Mouse (Mus musculus) lung, postnatal 0 days (tissue): ENCODE data around the gene Eif3a. TPM values are rescaled to one million over a fixed set of nuclear protein-coding genes. Genes with fewer than 3 reads are reported as not detected.
A peak's percentile ranks its signal among the peaks of the same experiment; 100 is the strongest.

Experiments
- ATAC-seq: fragments of 200-750 bp; cut with Nextera tagmentation; 2 replicates; pipeline ENCODE4 v1.8.0; 2017; ENCODE audit warnings: moderate library complexity
- DNase-seq: peaks from one replicate; pipeline ENCODE4 v3.0.0-alpha.2; 2016; ENCODE audit warnings: low spot score
- H3K27ac ChIP-seq: fragments of 300-500 bp; sonication (generic); 2 replicates; pipeline ENCODE4 v1.5.1; 2014; ENCODE audit warnings: antibody characterized with exemption, mild to moderate bottlenecking, low read length, mixed read lengths
- H3K27me3 ChIP-seq: fragments of 300-500 bp; sonication (generic); replicated peaks from 2 replicates; pipeline ENCODE4 v1.6.1; 2014; ENCODE audit warnings: low read length, mixed read lengths; ENCODE audit not compliant: insufficient read depth
- H3K36me3 ChIP-seq: fragments of 300-500 bp; sonication (generic); 2 replicates; pipeline ENCODE4 v1.6.1; 2014; ENCODE audit warnings: low read length, mixed read lengths; ENCODE audit not compliant: insufficient read depth
- H3K4me1 ChIP-seq: fragments of 300-500 bp; sonication (generic); 2 replicates; pipeline ENCODE4 v1.6.1; 2014; ENCODE audit warnings: antibody characterized with exemption, low read depth, low read length, mixed read lengths; ENCODE audit not compliant: insufficient read depth
- H3K4me2 ChIP-seq: fragments of 300-500 bp; sonication (generic); replicated peaks from 2 replicates; pipeline ENCODE4 v1.6.1; 2014; ENCODE audit warnings: low read depth, mild to moderate bottlenecking, low read length, moderate library complexity, mixed read lengths
- H3K4me3 ChIP-seq: fragments of 300-500 bp; sonication (generic); 2 replicates; pipeline ENCODE4 v1.5.1; 2014; ENCODE audit warnings: low read depth, low read length
- H3K9ac ChIP-seq: fragments of 300-500 bp; sonication (generic); replicated peaks from 2 replicates; pipeline ENCODE4 v1.6.1; 2014; ENCODE audit warnings: low read depth, mild to moderate bottlenecking
- H3K9me3 ChIP-seq: fragments of 300-500 bp; sonication (generic); 2 replicates; pipeline ENCODE4 v1.6.1; 2016; ENCODE audit warnings: low read length, mixed read lengths
- CTCF ChIP-seq: IDR thresholded peaks from 2 replicates; pipeline ENCODE4 v1.5.1; 2016; ENCODE audit warnings: antibody characterized with exemption, mild to moderate bottlenecking
- EP300 ChIP-seq: IDR thresholded peaks from 2 replicates; pipeline ENCODE4 v1.6.1; 2016; ENCODE audit warnings: antibody characterized with exemption, mild to moderate bottlenecking, control low read depth
- WGBS: fragments of 180-500 bp; shearing (Covaris S2); extraction: QIAGEN DNeasy Blood & Tissue Kit; methylation state at CpG from one replicate; pipeline ENCODE4 v1.1.7; 2014; 5-methylcytosine and 5-hydroxymethylcytosine counted together
- polyA plus RNA-seq: library from polyadenylated mRNA; unstranded; fragments of >200 nt; fragmentation: Nextera tagmentation; extraction: Ambion mirVana; gene quantifications from 2 replicates; pipeline ENCODE4 v1.2.1, GENCODE M21; 2015

The Eif3a gene
- 67.1 and 75.8 TPM in 2 replicates for polyA plus RNA-seq

DNA sequence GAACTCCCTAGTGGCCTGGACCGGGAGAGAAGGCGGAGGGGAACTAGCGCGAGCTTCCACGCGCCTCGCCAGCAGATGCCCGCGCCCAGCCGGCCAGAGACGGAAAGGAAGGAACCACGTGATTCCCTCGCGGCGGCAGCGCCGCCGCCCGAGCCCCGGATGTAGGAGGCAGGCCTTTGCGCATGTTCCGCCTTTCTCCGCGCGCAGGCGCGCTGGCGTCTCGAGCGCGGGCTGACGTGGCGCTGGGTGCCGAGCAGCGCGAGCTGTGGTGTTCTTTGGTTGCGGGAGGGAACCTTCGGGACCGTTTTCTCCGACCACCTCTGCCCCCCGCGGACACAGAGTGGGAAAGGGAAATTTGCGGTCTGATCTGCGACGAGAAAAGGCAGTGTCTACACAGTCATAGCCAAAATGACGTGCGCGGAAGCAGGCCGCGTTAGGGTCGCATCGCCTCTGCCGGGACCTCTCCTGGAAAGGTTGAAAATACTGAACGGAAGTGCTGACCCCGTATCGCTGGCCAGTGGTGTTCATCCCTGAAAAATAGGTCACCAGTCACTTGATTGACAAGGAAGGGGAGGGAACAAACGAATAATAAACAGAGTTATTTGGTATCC is at the start of gene Eif3a:
TSS of gene Eif3a (minus strand) at position 108 of the 611 bp plus-strand sequence.
- peak within 1 kb of the TSS; percentile 99 for H3K27ac ChIP-seq
- 0 out of 2 replicates have a peak, but pooled peaks cover 6% of the 10 kb centered on the region for H3K4me1 ChIP-seq
- 1% methylated on average over 54 of the region's 57 CpGs for WGBS
- H3K9me3 ChIP-seq = no peaks in the 10 kb centered on the region
- H3K4me3 ChIP-seq = peak within 1 kb of the TSS; percentile 97
- ATAC-seq (peak; percentile 95), DNase-seq (peak; percentile 98)
- H3K9ac ChIP-seq = peak within 1 kb of the TSS; percentile 100
- H3K27me3 ChIP-seq = no peaks in the 10 kb centered on the region
- TF ChIP-seq EP300 (no peak), CTCF (peak; percentile 9)
- H3K4me2 ChIP-seq = peak within 1 kb of the TSS; percentile 80
- H3K36me3 ChIP-seq = no peaks in the 10 kb centered on the region

DNA sequence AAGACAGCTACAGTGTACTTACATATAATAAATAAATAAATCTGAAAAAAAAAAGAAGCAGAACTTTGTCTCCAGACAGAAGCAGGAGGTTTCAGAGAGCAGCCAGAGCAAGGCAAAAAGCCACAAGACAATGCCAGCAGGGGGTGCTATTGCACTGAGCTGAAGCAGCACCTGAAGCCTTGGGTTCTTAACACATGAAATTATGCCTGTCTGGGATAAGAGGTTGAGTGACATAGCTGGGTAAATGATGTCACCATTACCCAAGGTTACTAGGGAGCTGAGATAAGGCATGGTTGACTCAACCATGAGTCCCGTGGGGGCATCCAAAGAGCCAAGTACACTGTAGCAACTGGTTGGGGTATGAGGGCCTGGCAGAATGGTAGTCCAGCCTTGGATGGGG is 47.3 kb upstream of the Eif3a start:
- ATAC-seq (peak; percentile 72), DNase-seq (peak; percentile 81)
- no peaks in the 10 kb centered on the region for H3K27me3 ChIP-seq
- H3K9me3 ChIP-seq = no peaks in the 10 kb centered on the region
- H3K36me3 ChIP-seq = peaks cover 33% of the 10 kb centered on the region; the same call in 1 of the 2 replicates
- no peak overlapping the region for H3K4me2 ChIP-seq
- TF ChIP-seq EP300 (no peak), CTCF (peak; percentile 85)
- no peak overlapping the region for H3K4me3 ChIP-seq
- H3K27ac ChIP-seq = no peak overlapping the region
- 27% methylated on average over 1 of the region's 1 CpGs for whole genome bisulfite sequencing
- no peaks in the 10 kb centered on the region for H3K4me1 ChIP-seq
- no peak overlapping the region for H3K9ac ChIP-seq

DNA sequence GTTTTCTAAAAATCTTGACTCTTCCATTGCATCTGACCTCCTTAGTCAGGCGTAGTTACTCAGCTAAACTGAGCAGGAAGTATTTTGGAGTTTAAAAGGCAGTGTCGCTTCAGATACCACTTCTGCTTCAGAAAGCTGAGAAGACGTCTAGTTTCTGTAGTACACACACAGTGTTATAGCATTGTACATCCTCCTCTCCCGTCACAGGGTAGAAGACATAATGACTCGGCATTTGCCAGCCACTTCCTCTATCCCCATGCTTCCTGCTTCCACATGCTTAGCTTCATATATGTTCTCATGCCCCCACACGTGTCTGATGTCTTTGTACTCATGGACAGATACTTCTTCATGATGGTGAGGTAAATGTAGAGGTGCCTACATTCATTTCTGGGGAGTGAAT is 28.2 kb upstream of the Eif3a start:
- Histone ChIP-seq H3K27ac (no peak overlapping the region), H3K4me2 (no peak overlapping the region), H3K36me3 (peaks cover 25% of the 10 kb centered on the region; the same call in 1 of the 2 replicates), H3K4me1 (no peaks in the 10 kb centered on the region), H3K9me3 (no peaks in the 10 kb centered on the region), H3K4me3 (no peak overlapping the region), H3K27me3 (no peaks in the 10 kb centered on the region), H3K9ac (no peak overlapping the region)
- 77% methylated on average over 6 of the region's 6 CpGs for WGBS
- DNase-seq (peak; percentile 14), ATAC-seq (no peak)
- TF ChIP-seq CTCF (no peak), EP300 (no peak)

DNA sequence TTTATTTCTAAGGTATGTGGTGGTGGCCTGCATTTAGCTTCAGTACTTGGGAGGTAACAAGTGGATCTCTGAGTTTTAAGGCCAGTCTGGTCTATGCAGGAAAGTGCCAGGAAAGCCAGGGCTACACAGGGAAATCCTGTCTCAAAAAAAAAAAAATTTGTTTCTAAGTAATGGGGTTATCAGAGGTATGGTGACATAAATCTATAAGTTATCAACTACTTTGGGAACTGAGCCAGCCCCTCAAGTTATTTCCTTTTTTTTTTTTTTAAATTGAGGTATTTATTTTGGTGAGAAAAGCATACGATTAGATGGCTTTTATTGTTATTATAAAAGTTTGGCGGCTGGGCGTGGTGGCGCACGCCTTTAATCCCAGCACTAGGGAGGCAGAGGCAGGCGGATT is 22.7 kb upstream of the Eif3a start:
- H3K27ac ChIP-seq = no peak overlapping the region
- peaks cover 5% of the 10 kb centered on the region; the same call in 1 of the 2 replicates for H3K36me3 ChIP-seq
- 94% methylated on average over 6 of the region's 6 CpGs for WGBS
- ATAC-seq (no peak), DNase-seq (no peak)
- H3K4me1 ChIP-seq = no peaks in the 10 kb centered on the region
- H3K9me3 ChIP-seq = no peaks in the 10 kb centered on the region
- TF ChIP-seq EP300 = no peak
- no peak for TF ChIP-seq CTCF
- no peak overlapping the region for H3K4me2 ChIP-seq
- H3K4me3 ChIP-seq = no peak overlapping the region
- no peak overlapping the region for H3K9ac ChIP-seq
- H3K27me3 ChIP-seq = no peaks in the 10 kb centered on the region

DNA sequence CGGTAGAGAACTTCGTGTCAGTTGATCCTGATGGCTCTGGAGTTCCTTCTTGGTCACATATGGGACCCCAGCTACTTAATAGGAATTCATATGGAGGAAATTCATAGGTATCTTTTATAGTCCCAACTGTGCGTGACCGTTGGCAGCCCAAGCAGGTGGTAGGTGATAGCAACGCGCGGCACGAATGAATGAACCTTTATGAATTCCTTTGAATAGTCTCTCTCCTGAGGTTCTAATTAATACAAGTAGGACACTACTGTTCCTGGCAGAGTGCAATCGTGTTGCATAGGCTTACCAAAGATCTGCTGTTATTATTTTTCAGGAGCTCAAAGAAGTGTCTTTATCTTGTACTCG is 21.6 kb upstream of the Eif3a start:
- 0 out of 2 replicates have a peak overlapping the region, but pooled peaks have one; percentile 66 for H3K27ac ChIP-seq
- H3K4me2 ChIP-seq = peak overlapping the region; percentile 84
- ATAC-seq (no peak), DNase-seq (no peak)
- peaks cover 3% of the 10 kb centered on the region; the same call in 1 of the 2 replicates for H3K36me3 ChIP-seq
- H3K4me1 ChIP-seq = no peaks in the 10 kb centered on the region
- 17% methylated on average over 10 of the region's 10 CpGs for WGBS
- peak overlapping the region; percentile 59 for H3K9ac ChIP-seq
- H3K27me3 ChIP-seq = no peaks in the 10 kb centered on the region
- H3K9me3 ChIP-seq = no peaks in the 10 kb centered on the region
- TF ChIP-seq EP300 (no peak), CTCF (no peak)
- H3K4me3 ChIP-seq = peak overlapping the region; percentile 77

DNA sequence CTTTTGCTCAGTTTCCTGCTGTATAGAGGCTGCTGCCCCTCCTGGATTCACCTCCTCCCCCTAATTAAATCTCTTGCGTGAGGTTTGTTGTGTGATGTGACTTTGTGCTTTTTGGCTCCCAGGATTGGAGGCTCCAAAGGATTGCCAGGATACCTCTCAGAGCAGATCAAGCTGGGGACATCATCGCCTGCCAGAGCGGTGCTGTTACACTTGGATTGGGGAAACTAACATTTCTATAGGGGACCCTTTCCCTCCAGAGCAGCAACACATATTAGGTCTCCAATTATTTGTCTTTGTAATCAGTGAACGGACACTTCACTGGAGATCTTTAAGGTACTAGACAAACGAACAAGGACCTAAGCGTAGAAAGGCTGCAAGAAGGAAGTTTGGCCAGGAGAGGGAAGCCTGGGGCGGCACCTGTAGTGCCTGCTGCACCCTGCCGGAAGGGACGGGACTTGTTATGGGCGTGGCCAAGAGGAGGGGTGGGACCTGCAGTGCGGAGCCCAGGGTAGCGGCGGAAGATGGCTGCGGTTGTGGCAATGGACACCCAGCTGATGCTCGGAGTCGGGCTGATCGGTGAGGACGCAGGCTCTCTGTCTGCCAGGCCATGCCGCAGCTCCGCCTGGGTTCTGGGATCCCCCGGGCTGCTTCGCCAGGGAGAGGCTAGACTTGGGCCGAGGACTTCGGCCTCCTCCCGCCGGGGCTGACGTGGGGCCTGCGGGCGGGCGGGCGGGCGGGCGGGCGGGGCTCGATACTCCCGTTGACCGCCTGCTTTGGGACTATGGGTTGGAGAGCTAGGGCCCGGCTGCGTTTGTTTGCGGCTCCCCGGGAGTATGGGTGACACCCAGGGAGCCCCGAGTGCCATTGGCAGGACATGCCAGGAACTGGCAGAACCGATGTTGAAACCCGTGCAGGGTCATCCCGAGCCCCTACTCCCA is 20.9 kb upstream of the Eif3a start, which contains the start of gene Fam45a:
TSS of gene Fam45a (plus strand) at position 488 of the 938 bp plus-strand sequence.
- peak; percentile 98 for DNase-seq
- H3K36me3 ChIP-seq = no peaks in the 10 kb centered on the region
- H3K4me3 ChIP-seq = peak within 1 kb of the TSS; percentile 77
- WGBS = 3% methylated on average over 34 of the region's 45 CpGs
- H3K27ac ChIP-seq = peak within 1 kb of the TSS; percentile 66
- no peaks in the 10 kb centered on the region for H3K9me3 ChIP-seq
- H3K4me1 ChIP-seq = no peaks in the 10 kb centered on the region
- H3K27me3 ChIP-seq = no peaks in the 10 kb centered on the region
- peak within 1 kb of the TSS; percentile 84 for H3K4me2 ChIP-seq
- peak within 1 kb of the TSS; percentile 59 for H3K9ac ChIP-seq
- TF ChIP-seq EP300 (no peak), CTCF (peak; percentile 96)
- peak; percentile 100 for ATAC-seq
